Mouse (Mus musculus) MEL (cell line): ENCODE data around the gene Asap3. TPM values are rescaled to one million over a fixed set of nuclear protein-coding genes. Genes with fewer than 3 reads are reported as not detected.

Source experiments
- DNase-seq: peaks from one replicate; pipeline ENCODE4 v3.0.0; 2011; ENCODE audit warnings: low read depth, low spot score
- H3K27ac ChIP-seq: 2 replicates; pipeline ENCODE4 v1.5.1; 2012; ENCODE audit warnings: low read depth, mild to moderate bottlenecking, control low read depth, low read length, moderate library complexity; ENCODE audit not compliant: control insufficient read depth
- H3K27me3 ChIP-seq, 2 experiments: fragments of 150-350 bp in 1 of 2; sonication (generic) in 1 of 2; 2 replicates each; pipeline ENCODE4 v1.6.1; 2012; ENCODE audit warnings: low read length in 2 of 2, mild to moderate bottlenecking in 2 of 2, improper control_type of control experiment in 1 of 2, moderate library complexity in 1 of 2; ENCODE audit not compliant: insufficient read depth in 2 of 2, control insufficient read depth in 1 of 2
- H3K36me3 ChIP-seq, 2 experiments: 2 replicates each; pipeline ENCODE4 v1.6.1; 2012 to 2014; ENCODE audit warnings: low read length in 2 of 2, improper control_type of control experiment in 1 of 2, inconsistent platforms in 1 of 2, mild to moderate bottlenecking in 1 of 2; ENCODE audit not compliant: insufficient read depth in 2 of 2, control insufficient read depth in 1 of 2
- H3K4me1 ChIP-seq, 2 experiments: fragments of 150-350 bp in 1 of 2; sonication (generic) in 1 of 2; 2 replicates each; pipeline ENCODE4 v1.6.1; 2012; ENCODE audit warnings: low read length in 2 of 2, improper control_type of control experiment in 1 of 2, mild to moderate bottlenecking in 1 of 2; ENCODE audit not compliant: insufficient read depth in 2 of 2, control insufficient read depth in 1 of 2
- H3K4me3 ChIP-seq, 2 experiments: fragments of 150-350 bp in 1 of 2; sonication (generic) in 1 of 2; 2 replicates each; pipeline ENCODE4 v1.5.1; 2012; ENCODE audit warnings: low read depth in 2 of 2, low read length in 2 of 2, mild to moderate bottlenecking in 2 of 2, moderate library complexity in 2 of 2, control low read depth in 1 of 2, improper control_type of control experiment in 1 of 2; ENCODE audit not compliant: control insufficient read depth in 1 of 2, insufficient read depth in 1 of 2
- H3K79me2 ChIP-seq: 2 replicates; pipeline ENCODE4 v1.6.1; 2012; ENCODE audit warnings: mild to moderate bottlenecking, low read length, moderate library complexity; ENCODE audit not compliant: control insufficient read depth, poor library complexity, insufficient read depth
- H3K9ac ChIP-seq: 2 replicates; pipeline ENCODE4 v1.6.1; 2012; ENCODE audit warnings: low read depth, mild to moderate bottlenecking, control low read depth, low read length, moderate library complexity; ENCODE audit not compliant: control insufficient read depth, poor library complexity, severe bottlenecking
- H3K9me3 ChIP-seq: fragments of 150-350 bp; sonication (generic); replicated peaks from 2 replicates; pipeline ENCODE4 v1.6.1; 2012; ENCODE audit warnings: mild to moderate bottlenecking, low read length, improper control_type of control experiment, moderate library complexity; ENCODE audit not compliant: insufficient read depth
- CHD1 ChIP-seq: IDR thresholded peaks from 2 replicates; pipeline ENCODE4 v1.6.1; 2012; ENCODE audit warnings: low read depth, mild to moderate bottlenecking, inconsistent platforms, low read length, improper control_type of control experiment
- CHD2 ChIP-seq: IDR thresholded peaks from 2 replicates; pipeline ENCODE4 v1.6.1; 2011; ENCODE audit warnings: low read length, improper control_type of control experiment
- CTCF ChIP-seq, 3 experiments: IDR thresholded peaks in 2 of 3; conservative IDR thresholded peaks in 1 of 3; 2 replicates each; pipeline ENCODE4 v1.5.1; 2011 to 2012; ENCODE audit warnings: low read length in 3 of 3, low read depth in 2 of 3, mild to moderate bottlenecking in 2 of 3, improper control_type of control experiment in 1 of 3, inconsistent platforms in 1 of 3, mixed read lengths in 1 of 3, moderate library complexity in 1 of 3; ENCODE audit not compliant: control insufficient read depth in 1 of 3, insufficient read depth in 1 of 3, poor library complexity in 1 of 3, severe bottlenecking in 1 of 3
- ELF1 ChIP-seq: IDR thresholded peaks from 2 replicates; pipeline ENCODE4 v1.6.1; 2014; ENCODE audit warnings: low read depth, mild to moderate bottlenecking, inconsistent platforms, low read length, improper control_type of control experiment, moderate library complexity
- ETS1 ChIP-seq: IDR thresholded peaks from 2 replicates; pipeline ENCODE4 v1.6.1; 2012; ENCODE audit warnings: low read depth, mild to moderate bottlenecking, inconsistent platforms, low read length, improper control_type of control experiment, moderate library complexity
- GATA1 ChIP-seq: IDR thresholded peaks from 2 replicates; pipeline ENCODE4 v1.6.1; 2011; ENCODE audit warnings: low read depth, low read length, improper control_type of control experiment
- HCFC1 ChIP-seq: IDR thresholded peaks from 2 replicates; pipeline ENCODE4 v1.6.1; 2012; ENCODE audit warnings: low read depth, mild to moderate bottlenecking, inconsistent platforms, low read length, improper control_type of control experiment, moderate library complexity
- KAT2A ChIP-seq: conservative IDR thresholded peaks from 2 replicates; pipeline ENCODE4 v1.6.1; 2012; ENCODE audit warnings: low read depth, low read length, improper control_type of control experiment, inconsistent platforms
- MAFK ChIP-seq: IDR thresholded peaks from 2 replicates; pipeline ENCODE4 v1.6.1; 2011; ENCODE audit warnings: low read depth, mild to moderate bottlenecking, low read length, improper control_type of control experiment, borderline replicate concordance
- MAX ChIP-seq: IDR thresholded peaks from 2 replicates; pipeline ENCODE4 v1.6.1; 2011; ENCODE audit warnings: low read length, improper control_type of control experiment
- MAZ ChIP-seq: IDR thresholded peaks from 2 replicates; pipeline ENCODE4 v1.6.1; 2012; ENCODE audit warnings: low read depth, mild to moderate bottlenecking, inconsistent platforms, low read length, improper control_type of control experiment
- MEF2A ChIP-seq: IDR thresholded peaks from 2 replicates; pipeline ENCODE4 v1.6.1; 2014; ENCODE audit warnings: low read depth, mild to moderate bottlenecking, inconsistent platforms, low read length, improper control_type of control experiment; ENCODE audit not compliant: poor library complexity, insufficient replicate concordance, severe bottlenecking; ENCODE audit errors: extremely low read depth
- MXI1 ChIP-seq: IDR thresholded peaks from 2 replicates; pipeline ENCODE4 v1.6.1; 2011; ENCODE audit warnings: mild to moderate bottlenecking, low read depth, low read length, improper control_type of control experiment
- NELFE ChIP-seq: IDR thresholded peaks from 2 replicates; pipeline ENCODE4 v1.6.1; 2011; ENCODE audit warnings: low read depth, low read length, improper control_type of control experiment
- NRF1 ChIP-seq: IDR thresholded peaks from 2 replicates; pipeline ENCODE4 v1.6.1; 2014; ENCODE audit warnings: low read depth, mild to moderate bottlenecking, inconsistent platforms, low read length, improper control_type of control experiment, moderate library complexity; ENCODE audit not compliant: poor library complexity, insufficient read depth, severe bottlenecking
- POLR2A ChIP-seq, 2 experiments: IDR thresholded peaks; 2 replicates each; pipeline ENCODE4 v1.6.1; 2011 to 2012; ENCODE audit warnings: low read length in 2 of 2, mild to moderate bottlenecking in 2 of 2, control low read depth in 1 of 2, improper control_type of control experiment in 1 of 2, low read depth in 1 of 2, moderate library complexity in 1 of 2; ENCODE audit not compliant: control insufficient read depth in 1 of 2, insufficient read depth in 1 of 2, poor library complexity in 1 of 2
- POLR2AphosphoS5 ChIP-seq: IDR thresholded peaks from 2 replicates; pipeline ENCODE4 v1.6.1; 2012; ENCODE audit warnings: low read depth, borderline replicate concordance, mild to moderate bottlenecking, inconsistent platforms, low read length, moderate library complexity, mixed read lengths
- RCOR1 ChIP-seq: IDR thresholded peaks from 2 replicates; pipeline ENCODE4 v1.6.1; 2012; ENCODE audit warnings: low read depth, mild to moderate bottlenecking, inconsistent platforms, low read length, improper control_type of control experiment
- SIN3A ChIP-seq: IDR thresholded peaks from 2 replicates; pipeline ENCODE4 v1.6.1; 2012; ENCODE audit warnings: low read length, improper control_type of control experiment, inconsistent platforms
- TCF12 ChIP-seq: IDR thresholded peaks from 2 replicates; pipeline ENCODE4 v1.6.1; 2014; ENCODE audit warnings: low read depth, mild to moderate bottlenecking, inconsistent platforms, low read length, improper control_type of control experiment, moderate library complexity
- UBTF ChIP-seq: IDR thresholded peaks from 2 replicates; pipeline ENCODE4 v1.6.1; 2012; ENCODE audit warnings: low read depth, mild to moderate bottlenecking, inconsistent platforms, low read length, improper control_type of control experiment, moderate library complexity, borderline replicate concordance; ENCODE audit not compliant: insufficient read depth
- USF1 ChIP-seq: IDR thresholded peaks from 2 replicates; pipeline ENCODE4 v1.6.1; 2014; ENCODE audit warnings: low read depth, mild to moderate bottlenecking, inconsistent platforms, low read length, improper control_type of control experiment, moderate library complexity
- ZKSCAN1 ChIP-seq: IDR thresholded peaks from 2 replicates; pipeline ENCODE4 v1.6.1; 2012; ENCODE audit warnings: low read depth, mild to moderate bottlenecking, inconsistent platforms, low read length, improper control_type of control experiment, moderate library complexity
- ZMIZ1 ChIP-seq: IDR thresholded peaks from 2 replicates; pipeline ENCODE4 v1.6.1; 2012; ENCODE audit warnings: low read depth, mild to moderate bottlenecking, inconsistent platforms, low read length, improper control_type of control experiment, moderate library complexity
- polyA plus RNA-seq, 2 experiments: library from polyadenylated mRNA; stranded (reverse) in 1 of 2; unstranded in 1 of 2; fragments of >175 nt in 1 of 2; fragments of >200 nt in 1 of 2; gene quantifications; 2 replicates each; pipeline versions ENCODE4 v1.2.1 to v1.2.4; 2012; ENCODE audit warnings: low replicate concordance in 2 of 2, low read depth in 1 of 2; ENCODE audit not compliant: insufficient read length in 2 of 2, insufficient read depth in 1 of 2, missing spikeins in 1 of 2
- total RNA-seq: library from RNA; depleted of rRNA; stranded (reverse); fragments of 300-350 nt; gene quantifications from 2 replicates; pipeline ENCODE4 v1.2.3, GENCODE M21; 2012

Asap3 gene
- total and polyA plus RNA-seq, 3 experiments = 0.04 to 0.33 TPM; not detected in 1

- Histone ChIP-seq H3K27me3 (peaks cover 0 to 3% of the 10 kb centered on the region in 2 experiments; a peak in 2 of 4 replicates), H3K27ac (no peak overlapping the region), H3K9ac (no peak overlapping the region), H3K4me3 (no peak overlapping the region), H3K36me3 (no peaks in the 10 kb centered on the region), H3K79me2 (no peaks in the 10 kb centered on the region), H3K9me3 (no peaks in the 10 kb centered on the region), H3K4me1 (no peaks in the 10 kb centered on the region)
- DNase-seq = no peak
- no peak for TF ChIP-seq MAZ
- no peak for TF ChIP-seq CTCF (IDR thresholded peaks at IDR 0.05 in 2 of 3, conservative IDR thresholded peaks at IDR 0.05 in 1 of 3; ENCODE audit: control insufficient read depth in 1 of 3, insufficient read depth in 1 of 3, low read depth in 2 of 3, low read length in 3 of 3, poor library complexity in 1 of 3, severe bottlenecking in 1 of 3)
- TF ChIP-seq ELF1 = no peak
- TF ChIP-seq TCF12 = no peak
- TF ChIP-seq POLR2A (IDR thresholded peaks at IDR 0.05; ENCODE audit: control insufficient read depth in 1 of 2, insufficient read depth in 1 of 2, low read depth in 1 of 2, low read length in 2 of 2, poor library complexity in 1 of 2) = no peak
- no peak for TF ChIP-seq MEF2A
- no peak for TF ChIP-seq NRF1
- no peak for TF ChIP-seq ZMIZ1
- no peak for TF ChIP-seq USF1
- no peak for TF ChIP-seq KAT2A
- no peak for TF ChIP-seq SIN3A
- TF ChIP-seq ZKSCAN1 = no peak
- no peak for TF ChIP-seq GATA1
- TF ChIP-seq UBTF = no peak
Observed at GRCm38 (mm10) chr4:136246568-136246969, 40.4 kb downstream of the Asap3 start.

DNA sequence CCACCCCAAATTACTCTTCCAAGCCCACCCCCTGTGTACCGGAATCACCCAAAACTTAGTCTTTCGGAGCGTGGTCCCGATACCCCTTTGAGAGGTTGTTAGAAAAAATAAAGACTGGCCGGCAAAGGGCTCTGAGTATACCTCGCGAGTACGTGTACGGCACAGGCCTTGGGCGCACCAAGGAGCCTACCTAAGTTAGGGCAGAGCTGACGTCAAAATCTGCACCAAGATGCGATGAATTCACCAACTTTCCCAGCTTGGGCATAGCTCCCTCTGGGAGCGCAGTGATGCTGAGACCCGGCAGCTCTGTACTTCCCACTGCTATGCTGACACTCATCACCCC lies 41.2 kb downstream of the Asap3 start:
- TF ChIP-seq MAFK (no peak), ELF1 (no peak), CHD2 (no peak), ETS1 (no peak), HCFC1 (no peak), GATA1 (no peak), MXI1 (no peak), CTCF (IDR thresholded peaks at IDR 0.05 in 2 of 3, conservative IDR thresholded peaks at IDR 0.05 in 1 of 3; ENCODE audit: control insufficient read depth in 1 of 3, insufficient read depth in 1 of 3, low read depth in 2 of 3, low read length in 3 of 3, poor library complexity in 1 of 3, severe bottlenecking in 1 of 3) (no peak), MAX (no peak), RCOR1 (no peak), CHD1 (no peak), POLR2AphosphoS5 (no peak), NELFE (no peak)
- Histone ChIP-seq H3K27ac (no peak overlapping the region), H3K4me3 (no peak overlapping the region), H3K9me3 (no peaks in the 10 kb centered on the region), H3K27me3 (peaks cover 0 to 3% of the 10 kb centered on the region in 2 experiments; a peak in 2 of 4 replicates), H3K9ac (no peak overlapping the region), H3K4me1 (no peaks in the 10 kb centered on the region), H3K79me2 (no peaks in the 10 kb centered on the region), H3K36me3 (no peaks in the 10 kb centered on the region)
- no peak for DNase-seq
